Mouse (Mus musculus): ENCODE data around the gene Banf2.

Banf2 gene

DNA sequence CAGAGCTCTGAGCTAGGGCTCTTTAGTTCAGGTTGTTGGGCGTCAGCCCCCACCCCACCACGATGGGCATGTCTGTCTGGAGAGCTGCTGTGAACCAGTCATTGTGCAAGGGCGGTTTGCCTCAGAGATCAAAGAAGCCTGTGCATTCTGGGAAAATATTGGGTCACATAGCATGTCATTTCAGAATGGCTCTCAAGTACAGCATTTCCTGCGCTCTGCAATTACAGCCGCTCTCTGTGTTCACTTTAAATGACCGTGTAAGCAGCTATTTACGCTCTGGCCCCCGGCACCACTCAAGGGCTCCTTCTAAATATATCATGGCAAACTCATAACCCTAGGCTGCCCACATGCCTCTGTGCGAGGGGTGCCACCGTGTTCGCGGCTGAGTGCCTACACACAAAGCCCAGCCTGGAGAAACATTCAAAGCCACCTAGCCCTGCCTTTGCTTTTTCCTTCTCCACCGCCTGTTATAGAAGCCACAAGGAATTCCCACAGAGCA lies 68.7 kb downstream of the Banf2 start:
- no peak for DNase-seq (ENCODE audit: low read depth)

DNA sequence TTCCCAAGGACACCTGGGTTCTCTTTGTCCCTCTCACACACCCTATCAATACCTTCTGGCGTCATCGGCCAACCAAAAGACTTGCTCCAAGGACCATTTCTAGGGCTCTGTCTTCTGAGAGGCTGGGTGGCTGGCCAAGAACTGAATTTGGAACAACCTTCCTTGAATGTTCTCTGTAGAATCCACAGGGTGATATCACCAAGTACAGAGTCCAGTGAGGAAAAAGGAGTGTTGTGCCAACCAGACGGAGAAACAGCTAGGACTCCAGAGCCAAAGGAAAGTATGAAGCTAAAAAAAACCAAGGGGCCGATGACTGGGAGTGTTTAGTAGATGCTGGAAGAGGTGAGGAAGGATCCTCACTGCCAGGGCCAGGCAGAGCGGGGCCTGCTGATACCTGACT lies 74.5 kb downstream of the Banf2 start:
- no peak for DNase-seq (ENCODE audit: low read depth)

- no peak for DNase-seq (ENCODE audit: low read depth)
Measured at GRCm38 (mm10) chr2:144107810-144108209, 75.0 kb downstream of the Banf2 start.

GRCm38 (mm10) chr2:144108376-144108775 lies 75.5 kb downstream of the Banf2 start:
- peak; percentile 62 for DNase-seq (ENCODE audit: low read depth)

- DNase-seq (ENCODE audit: low read depth): no peak
Measured at GRCm38 (mm10) chr2:144111966-144112365, 79.1 kb downstream of the Banf2 start.

DNA sequence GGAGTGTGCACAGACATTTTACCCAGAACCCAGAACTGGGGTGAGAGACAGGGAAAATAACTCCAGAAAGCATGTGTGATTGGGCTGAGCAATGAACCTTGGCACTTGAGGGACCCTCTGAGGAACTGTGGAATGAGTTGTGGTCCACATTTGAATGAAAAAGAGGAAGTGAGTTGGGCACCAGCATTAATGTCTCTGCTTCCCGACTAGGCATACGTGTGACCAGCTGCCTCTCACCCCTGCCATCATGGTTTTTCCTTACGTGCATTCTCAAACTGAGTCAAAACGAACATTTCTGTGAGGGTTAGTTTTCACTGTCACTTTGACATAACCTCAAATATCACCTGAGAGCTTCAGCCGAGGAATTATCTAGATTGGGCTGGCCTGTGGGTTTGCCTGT lies 79.8 kb downstream of the Banf2 start:
- DNase-seq (ENCODE audit: low read depth): no peak

GRCm38 (mm10) chr2:144118061-144118460 lies 85.2 kb downstream of the Banf2 start:
- DNase-seq (ENCODE audit: low read depth): no peak

DNA sequence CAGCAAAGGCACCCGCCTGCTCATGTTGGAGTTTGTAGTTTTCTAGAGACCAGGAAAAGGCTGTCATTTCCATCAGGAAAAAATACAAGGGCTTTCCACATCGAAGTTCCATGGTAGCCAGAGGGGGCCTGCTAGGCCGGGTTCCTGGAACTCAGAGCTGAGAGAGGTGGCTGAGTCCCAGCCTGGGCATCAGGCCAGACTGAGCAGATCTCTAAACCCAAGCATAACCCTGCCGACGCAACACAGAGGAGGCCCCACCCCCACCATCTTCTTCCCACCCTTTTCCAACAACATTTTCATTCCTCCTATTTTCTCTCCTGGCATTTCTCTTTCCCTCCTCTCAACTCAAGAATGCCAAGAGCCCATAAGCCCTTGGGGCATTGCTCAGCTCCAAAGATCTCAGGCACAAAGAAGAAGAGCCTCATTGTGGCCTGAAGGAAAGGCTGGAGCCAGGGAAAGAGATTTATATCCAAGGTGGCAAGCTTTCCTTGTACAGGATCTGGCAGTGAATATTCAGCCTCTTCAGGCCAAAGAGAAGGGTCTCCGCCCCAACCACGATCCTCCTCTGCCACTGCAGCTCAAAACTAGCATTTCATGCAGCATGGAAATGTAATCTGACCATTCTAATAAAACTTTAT lies 87.4 kb downstream of the Banf2 start:
- DNase-seq (ENCODE audit: low read depth): peak; percentile 79

DNA sequence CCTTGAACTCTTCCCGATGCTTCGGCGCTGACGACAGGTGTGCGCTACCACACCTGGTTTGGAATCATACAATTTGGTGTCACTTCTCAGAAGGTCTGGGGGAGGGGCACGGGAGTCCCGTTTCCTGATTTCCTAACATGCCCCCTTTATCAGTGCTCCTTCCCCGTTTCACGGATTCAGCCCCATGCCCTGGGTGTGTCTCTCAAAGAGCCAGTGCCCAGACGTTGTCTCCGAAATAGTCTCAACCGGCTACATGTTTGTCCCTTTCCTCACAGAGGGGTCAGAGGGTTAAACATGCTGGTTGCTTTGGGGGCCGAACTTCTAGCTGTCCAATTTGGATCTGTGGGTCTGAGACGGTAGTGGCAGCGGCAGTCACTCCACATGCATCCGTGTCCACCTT lies 89.2 kb downstream of the Banf2 start:
- DNase-seq (ENCODE audit: low read depth): no peak
